Mouse (Mus musculus): ENCODE measurements around the gene Safb2.

- TF ChIP-seq POLR2A (IDR thresholded peaks at IDR 0.05; ENCODE audit: low read depth, low read length) (no peak), CTCF (IDR thresholded peaks at IDR 0.05; ENCODE audit: extremely low read depth, insufficient read length, insufficient replicate concordance, low read depth, low read length) (no peak)
Measured at GRCm38 (mm10) chr17:56593527-56594271, 9.3 kb upstream of the Safb2 start.
